Mouse (Mus musculus): ENCODE measurements around the gene Rasl11b.

DNA sequence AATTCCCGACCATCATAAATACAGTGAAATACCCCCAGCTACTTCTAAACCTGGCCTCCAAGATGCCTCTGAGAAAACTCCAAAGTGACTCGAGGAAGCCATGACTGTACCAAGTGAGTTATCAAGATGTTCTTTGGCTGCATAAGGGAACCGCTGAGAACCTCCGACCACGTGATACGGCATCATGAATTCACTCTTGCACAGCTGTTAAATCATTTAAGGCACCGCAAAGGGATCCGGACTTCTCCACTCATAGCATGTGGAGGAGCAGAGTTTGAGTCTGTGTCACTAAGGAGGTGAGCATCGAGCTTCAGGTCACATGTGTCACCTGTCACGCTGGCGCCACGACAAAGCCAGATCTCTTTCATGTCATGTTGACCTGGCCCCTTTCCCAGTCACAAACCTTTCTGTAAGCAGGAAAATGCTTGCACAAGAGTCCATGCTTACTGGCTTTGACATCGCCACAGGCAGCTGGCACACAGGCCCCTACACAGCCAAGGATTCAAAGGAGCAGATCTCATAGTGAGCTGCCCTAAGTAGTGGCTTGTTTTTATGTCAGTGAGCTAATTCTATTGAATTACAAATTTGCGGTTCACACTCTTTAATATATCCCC is 49.4 kb downstream of the Rasl11b start:
- TF ChIP-seq CTCF (IDR thresholded peaks at IDR 0.05; ENCODE audit: low read depth) (no peak), EP300 (IDR thresholded peaks at IDR 0.05; ENCODE audit: low read depth) (peak; percentile 34; the same call in 1 of the 2 replicates)

Data from liver, postnatal 0 days (tissue).